Mouse (Mus musculus) kidney, adult 2 months (tissue): ENCODE data around the gene Luzp1. TPM values are rescaled to one million over a fixed set of nuclear protein-coding genes. Genes with fewer than 3 reads are reported as not detected.

Experiments used
- DNase-seq: peaks from one replicate; pipeline ENCODE4 v3.0.0; 2021
- H3K27ac ChIP-seq: fragments of 200-500 bp; 2 replicates; pipeline ENCODE4 v1.5.1; 2012; ENCODE audit warnings: low read depth, low read length, control low read depth, inconsistent platforms; ENCODE audit not compliant: insufficient read depth
- H3K27me3 ChIP-seq: fragments of 200-500 bp; replicated peaks from 2 replicates; pipeline ENCODE4 v1.6.1; 2012; ENCODE audit warnings: mild to moderate bottlenecking, moderate library complexity, low read length, inconsistent platforms; ENCODE audit not compliant: control insufficient read depth, insufficient read depth
- H3K36me3 ChIP-seq: fragments of 200-500 bp; 2 replicates; pipeline ENCODE4 v1.6.1; 2012; ENCODE audit warnings: mild to moderate bottlenecking, moderate library complexity, low read length, inconsistent platforms; ENCODE audit not compliant: control insufficient read depth, insufficient read depth
- H3K4me1 ChIP-seq: fragments of 200-500 bp; 2 replicates; pipeline ENCODE4 v1.6.1; 2011; ENCODE audit warnings: low read length; ENCODE audit not compliant: control insufficient read depth, insufficient read depth
- H3K4me3 ChIP-seq: fragments of 200-500 bp; 2 replicates; pipeline ENCODE4 v1.5.1; 2011; ENCODE audit warnings: mild to moderate bottlenecking, low read depth, low read length, control low read depth; ENCODE audit not compliant: insufficient read depth
- CTCF ChIP-seq: fragments of 200-500 bp; conservative IDR thresholded peaks from 2 replicates; pipeline ENCODE4 v1.5.1; 2011; ENCODE audit warnings: low read depth, mild to moderate bottlenecking, control low read depth, low read length, moderate library complexity, mixed read lengths; ENCODE audit not compliant: insufficient read depth, insufficient read length
- POLR2A ChIP-seq: fragments of 200-500 bp; IDR thresholded peaks from one replicate; pipeline ENCODE4 v1.6.1; 2011; ENCODE audit warnings: low read depth, low read length, control low read depth
- WGBS: fragments of 180-500 bp; shearing (Covaris S2); methylation state at CpG from one replicate; pipeline ENCODE4 v1.1.7; 2018; 5-methylcytosine and 5-hydroxymethylcytosine counted together
- polyA plus RNA-seq: library from polyadenylated mRNA; depleted of rRNA; stranded (reverse); fragments of >200 nt; gene quantifications from 2 replicates; pipeline ENCODE4 v1.2.3, GENCODE M21; 2012

The Luzp1 gene
- polyA plus RNA-seq, 1 experiment: 12.5 TPM

- H3K27ac ChIP-seq: no peak overlapping the region
- no peaks in the 10 kb centered on the region for H3K27me3 ChIP-seq
- TF ChIP-seq POLR2A (no peak), CTCF (no peak)
- peak; percentile 51 for DNase-seq
- no peak overlapping the region for H3K4me3 ChIP-seq
- H3K36me3 ChIP-seq: no peaks in the 10 kb centered on the region
- no peaks in the 10 kb centered on the region for H3K4me1 ChIP-seq
- 51% methylated on average over 5 of the region's 5 CpGs for WGBS
Measured at GRCm38 (mm10) chr4:136452792-136453191, 16.8 kb upstream of the Luzp1 start.

GRCm38 (mm10) chr4:136454850-136455260, 14.7 kb upstream of the Luzp1 start:
- Histone ChIP-seq H3K27ac (no peak overlapping the region), H3K4me3 (peak overlapping the region; percentile 20; the same call in 1 of the 2 replicates), H3K27me3 (no peaks in the 10 kb centered on the region), H3K4me1 (no peaks in the 10 kb centered on the region), H3K36me3 (no peaks in the 10 kb centered on the region)
- peak; percentile 73 for DNase-seq
- 4% methylated on average over 10 of the region's 10 CpGs for WGBS
- TF ChIP-seq CTCF (peak; percentile 91), POLR2A (no peak)

- Histone ChIP-seq H3K27ac (no peak overlapping the region), H3K4me3 (no peak overlapping the region), H3K4me1 (no peaks in the 10 kb centered on the region; the same call in 1 of the 2 replicates), H3K36me3 (no peaks in the 10 kb centered on the region), H3K27me3 (no peaks in the 10 kb centered on the region)
- WGBS: 94% methylated on average over 6 of the region's 6 CpGs
- no peak for DNase-seq
- TF ChIP-seq POLR2A (no peak), CTCF (no peak)
Measured at GRCm38 (mm10) chr4:136456516-136457218, 12.9 kb upstream of the Luzp1 start.

- Histone ChIP-seq H3K4me1 (no peaks in the 10 kb centered on the region; the same call in 1 of the 2 replicates), H3K4me3 (no peak overlapping the region), H3K27me3 (no peaks in the 10 kb centered on the region), H3K36me3 (no peaks in the 10 kb centered on the region), H3K27ac (no peak overlapping the region)
- WGBS: 79% methylated on average over 7 of the region's 7 CpGs
- TF ChIP-seq CTCF (no peak), POLR2A (no peak)
- DNase-seq: no peak
Measured at GRCm38 (mm10) chr4:136458276-136458675, 11.3 kb upstream of the Luzp1 start.

- Histone ChIP-seq H3K27ac (no peak overlapping the region), H3K4me1 (no peaks in the 10 kb centered on the region; the same call in 1 of the 2 replicates), H3K36me3 (no peaks in the 10 kb centered on the region), H3K27me3 (no peaks in the 10 kb centered on the region), H3K4me3 (no peak overlapping the region)
- TF ChIP-seq CTCF (no peak), POLR2A (no peak)
- WGBS: 67% methylated on average over 12 of the region's 12 CpGs
- DNase-seq: no peak
Measured at GRCm38 (mm10) chr4:136459210-136459609, 10.4 kb upstream of the Luzp1 start.

- H3K27me3 ChIP-seq: no peaks in the 10 kb centered on the region
- no peaks in the 10 kb centered on the region; the same call in 1 of the 2 replicates for H3K4me1 ChIP-seq
- no peak for DNase-seq
- TF ChIP-seq CTCF (no peak), POLR2A (no peak)
- H3K36me3 ChIP-seq: no peaks in the 10 kb centered on the region
- H3K4me3 ChIP-seq: no peak overlapping the region
- 81% methylated on average over 4 of the region's 4 CpGs for WGBS
- H3K27ac ChIP-seq: no peak overlapping the region
Measured at GRCm38 (mm10) chr4:136461206-136461605, 8.4 kb upstream of the Luzp1 start.

- no peak for TF ChIP-seq CTCF
- TF ChIP-seq POLR2A: no peak
- H3K4me1 ChIP-seq: no peaks in the 10 kb centered on the region; the same call in 1 of the 2 replicates
- no peak for DNase-seq
- H3K27ac ChIP-seq: peak overlapping the region; percentile 5
- H3K27me3 ChIP-seq: no peaks in the 10 kb centered on the region
- H3K4me3 ChIP-seq: peak overlapping the region; percentile 68; the same call in 1 of the 2 replicates
- WGBS: 38% methylated on average over 6 of the region's 6 CpGs
- no peaks in the 10 kb centered on the region for H3K36me3 ChIP-seq
Measured at GRCm38 (mm10) chr4:136461761-136462085, 7.8 kb upstream of the Luzp1 start.
